Mouse (Mus musculus): ENCODE measurements around the gene Casc3.

DNA sequence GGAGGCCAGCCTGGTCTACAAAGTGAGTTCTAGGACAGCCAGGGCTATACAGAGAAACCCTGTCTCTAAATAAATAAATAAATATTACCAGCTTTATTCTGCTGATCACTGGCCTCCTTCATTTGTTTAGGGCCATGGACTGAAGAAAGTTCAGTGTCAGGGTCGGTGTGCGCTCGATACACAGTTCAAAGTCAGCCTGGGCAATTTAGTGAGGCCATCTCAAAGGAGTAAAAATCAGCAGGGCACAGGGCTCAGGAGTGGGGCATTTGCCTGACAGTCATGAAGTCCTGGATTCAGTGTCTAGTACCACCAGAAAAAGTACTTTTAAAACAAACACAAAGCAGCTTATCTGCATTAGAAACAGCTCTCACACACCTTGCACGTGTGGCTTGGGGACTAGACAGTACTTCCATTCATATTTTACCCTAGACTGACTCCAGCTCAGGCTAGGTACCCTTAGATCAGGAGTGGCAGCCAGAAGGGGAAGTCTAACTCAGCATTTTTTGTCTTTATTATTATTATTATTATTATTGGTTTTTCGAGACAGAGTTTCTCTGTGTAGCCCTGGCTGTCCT is 14.0 kb upstream of the Casc3 start:
- no peak for TF ChIP-seq CTCF (IDR thresholded peaks at IDR 0.05; ENCODE audit: low read depth)
- no peak for TF ChIP-seq EP300 (optimal IDR thresholded peaks at IDR 0.05)
